In genomic region chr5:140248101-140248500, GRCm38 (mm10) we compare ENCODE assay signal across 21 mouse cellular contexts.
"Had no signal": no experiment of that assay in that cellular context is flagged by ENCODE, and none has a peak within 500 bp of the region (broad histone marks: within the 10 kb centered on the region; RNA-seq: fewer than 3 reads in every experiment).

No protein-coding gene starts in this region.

- H3K9me3 ChIP-seq: limb, embryonic 10.5 days; limb, embryonic 13.5 days; liver, embryonic 13.5 days; megakaryocyte, embryonic 14.5 days; midbrain, embryonic 15.5 days; neural tube, embryonic 12.5 days; neural tube, embryonic 15.5 days; stomach, embryonic 15.5 days had no signal

- H3K27ac ChIP-seq: layer of hippocampus, adult 2 months; limb, embryonic 10.5 days; limb, embryonic 13.5 days; liver, embryonic 13.5 days; midbrain, embryonic 15.5 days; neural tube, embryonic 12.5 days; neural tube, embryonic 15.5 days; stomach, embryonic 15.5 days had no signal

- H3K9ac ChIP-seq: limb, embryonic 13.5 days; liver, embryonic 13.5 days; lung, embryonic 14.5 days; midbrain, embryonic 15.5 days; neural tube, embryonic 12.5 days; neural tube, embryonic 15.5 days; stomach, embryonic 15.5 days had no signal

- H3K27me3 ChIP-seq: limb, embryonic 13.5 days; liver, embryonic 13.5 days; megakaryocyte, embryonic 14.5 days; midbrain, embryonic 15.5 days; neural tube, embryonic 12.5 days; neural tube, embryonic 15.5 days; stomach, embryonic 15.5 days had no signal

- DNase-seq: kidney, adult 18-20 months; kidney, adult 9 months; kidney, postnatal 14 days; layer of hippocampus, adult 9-11 months; liver; liver, embryonic 13.5 days; lung, embryonic 14.5 days; lung, postnatal 10 days; lung, postnatal 36 days; retina, postnatal 1 day; right cerebral cortex, postnatal 25 days; spleen, adult 18-20 months had no signal

- H3K36me3 ChIP-seq: midbrain, embryonic 15.5 days; neural tube, embryonic 12.5 days; stomach, embryonic 15.5 days had no signal

- H3K4me1 ChIP-seq: limb, embryonic 10.5 days; limb, embryonic 13.5 days; stomach, embryonic 15.5 days had no signal

- H3K4me3 ChIP-seq: layer of hippocampus, adult 2 months; limb, embryonic 10.5 days; limb, embryonic 13.5 days; liver, embryonic 13.5 days; megakaryocyte, embryonic 14.5 days; midbrain, embryonic 15.5 days; neural tube, embryonic 12.5 days; neural tube, embryonic 15.5 days; stomach, embryonic 15.5 days had no signal

- H3K4me2 ChIP-seq: limb, embryonic 13.5 days; liver, embryonic 13.5 days; lung, embryonic 14.5 days; midbrain, embryonic 11.5 days; midbrain, embryonic 15.5 days; neural tube, embryonic 12.5 days; neural tube, embryonic 15.5 days; stomach, embryonic 15.5 days had no signal

- ATAC-seq: midbrain, embryonic 15.5 days had no signal
